Mouse (Mus musculus) layer of hippocampus, adult 18-20 months (tissue): Measurements from ENCODE around the gene Tpst1. TPM values are rescaled to one million over a fixed set of nuclear protein-coding genes. Genes with fewer than 3 reads are reported as not detected.
"Not testable (repeated sequence)": the region's sequence is repeated elsewhere in the genome, so short reads cannot be mapped to it uniquely, and the experiment has no call there.

Source experiments
- DNase-seq, 2 experiments: peaks; one replicate each; pipeline ENCODE4 v3.0.0; 2022; ENCODE audit warnings: low spot score in 2 of 2
- long read RNA-seq: library from polyadenylated mRNA; stranded (forward); transcript quantifications from one replicate; pipeline ENCODE4 v2.0.0, GENCODE M21; 2021
- total RNA-seq, 2 experiments: library from RNA; stranded (reverse); gene quantifications; 2 replicates each; pipeline ENCODE4 v1.2.3; 2021

Gene Tpst1
- total RNA-seq, result 10 to 100 TPM; 47.8 to 48.9 TPM
- long read RNA-seq, transcript Tpst1-201 (6 exons, 2,050 nt), result major isoform, 49 of 55 reads
- long read RNA-seq, partial matches to known transcripts, result 0 of 55 reads
- long read RNA-seq, other reads (novel, unspliced or antisense), result 5 of 55 reads

- DNase-seq, result no peak
Observed at GRCm38 (mm10) chr5:130073026-130073425, at the start of gene Tpst1. TSS of gene Tpst1 (plus strand) at chr5:130073326.

DNA sequence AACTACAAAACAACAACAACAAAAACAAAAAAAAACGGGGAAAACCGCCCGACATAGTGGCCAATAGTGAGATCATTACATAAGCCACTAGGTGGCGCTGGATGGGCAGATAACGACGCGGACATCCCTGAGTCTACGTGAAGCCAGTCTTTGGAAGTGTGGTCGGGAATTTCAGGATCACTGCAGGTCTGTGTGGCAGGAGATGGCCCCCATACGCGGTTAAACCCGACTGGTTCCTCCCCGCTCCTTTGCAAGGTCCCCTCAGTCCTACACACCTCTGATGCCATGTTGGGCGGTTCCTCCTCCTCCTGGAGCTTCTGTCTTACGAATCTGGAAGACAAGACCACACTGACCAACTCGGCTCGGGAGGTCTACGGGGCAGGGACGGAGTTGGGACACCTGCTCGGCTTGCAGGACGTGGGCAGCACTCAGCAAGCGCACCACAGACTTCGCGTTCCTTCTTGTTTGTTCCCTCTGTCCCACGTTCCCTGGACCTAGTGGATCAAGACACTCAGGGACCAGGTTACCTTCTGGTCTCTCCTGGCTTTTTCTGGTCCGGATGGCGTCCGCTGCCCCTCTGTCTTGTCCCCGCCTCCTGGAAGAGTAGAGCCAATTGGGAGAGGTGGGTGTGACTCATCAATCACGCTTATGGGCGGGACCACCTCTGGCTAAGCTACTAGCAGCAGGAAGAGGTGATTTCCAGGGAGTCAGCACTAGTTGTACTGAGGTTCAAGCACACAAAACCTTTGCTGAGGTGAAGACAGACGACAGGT lies 49.2 kb upstream of the Tpst1 start:
- peak; percentile 46 to 79 for DNase-seq

DNA sequence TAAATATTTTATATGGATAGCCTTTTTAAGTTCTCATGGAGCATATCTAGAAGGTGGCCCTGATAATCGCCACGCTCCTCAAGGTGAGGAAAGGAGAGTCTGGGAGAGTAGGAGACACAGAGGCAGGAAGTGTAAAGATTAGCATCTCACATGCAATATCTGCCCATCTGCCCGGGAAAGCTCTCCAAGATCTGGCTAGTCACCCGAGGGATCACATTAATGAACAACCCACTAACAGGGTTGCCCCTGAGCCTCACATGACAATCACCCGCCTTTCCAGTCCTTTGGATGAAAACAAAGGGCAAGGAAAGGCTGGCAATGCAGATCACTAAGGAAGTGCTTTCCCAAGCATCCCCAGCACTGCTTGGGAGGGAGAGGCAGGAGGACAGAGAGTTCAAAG lies 46.0 kb upstream of the Tpst1 start:
- DNase-seq, result no peak

GRCm38 (mm10) chr5:130027696-130028095 lies 45.4 kb upstream of the Tpst1 start:
- no peak for DNase-seq

- peak; percentile 86 to 93 for DNase-seq
Observed at GRCm38 (mm10) chr5:130029142-130029897, 43.8 kb upstream of the Tpst1 start, which contains the start of the genes Asl and Crcp. TSS of gene Asl (minus strand) at chr5:130029247. TSS of gene Crcp (plus strand) at chr5:130029290.

- no peak for DNase-seq
Observed at GRCm38 (mm10) chr5:130031410-130032390, 41.4 kb upstream of the Tpst1 start.

GRCm38 (mm10) chr5:130033869-130034268 lies 39.3 kb upstream of the Tpst1 start:
- no peak for DNase-seq

GRCm38 (mm10) chr5:130036300-130036699 lies 36.8 kb upstream of the Tpst1 start:
- not testable (repeated sequence) for DNase-seq

- peak in 1 of 2 experiments; percentile 76 for DNase-seq
Observed at GRCm38 (mm10) chr5:130037752-130038455, 35.2 kb upstream of the Tpst1 start.

- DNase-seq, result no peak
Observed at GRCm38 (mm10) chr5:130040797-130041196, 32.3 kb upstream of the Tpst1 start.

GRCm38 (mm10) chr5:130041262-130041661 lies 31.9 kb upstream of the Tpst1 start:
- no peak for DNase-seq

GRCm38 (mm10) chr5:130043741-130044140 lies 29.4 kb upstream of the Tpst1 start:
- DNase-seq, result no peak

DNA sequence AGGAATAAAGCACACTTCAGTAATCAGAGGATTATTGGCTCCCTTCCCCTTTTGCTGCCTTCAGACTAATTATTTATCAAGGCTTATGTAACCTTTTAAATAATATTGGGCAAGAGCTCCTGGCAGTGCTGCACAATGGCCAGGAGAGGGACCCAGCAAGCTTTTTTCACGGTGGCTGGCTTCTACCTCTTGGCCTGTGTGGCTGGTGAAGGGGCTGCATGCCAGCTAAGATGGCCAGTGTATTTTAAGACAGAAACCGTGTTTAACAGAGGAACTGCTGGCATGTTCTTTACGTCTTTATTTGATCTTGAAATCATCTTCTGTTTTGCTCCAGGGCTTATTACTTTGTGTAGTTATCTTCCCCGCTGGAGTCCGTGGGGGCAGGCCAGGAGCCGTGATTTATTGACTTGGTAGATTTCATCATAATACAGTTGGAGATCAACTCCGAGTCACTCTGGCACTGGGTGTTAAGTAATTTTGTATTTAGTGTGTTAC lies 28.9 kb upstream of the Tpst1 start:
- peak; percentile 56 to 84 for DNase-seq

DNA sequence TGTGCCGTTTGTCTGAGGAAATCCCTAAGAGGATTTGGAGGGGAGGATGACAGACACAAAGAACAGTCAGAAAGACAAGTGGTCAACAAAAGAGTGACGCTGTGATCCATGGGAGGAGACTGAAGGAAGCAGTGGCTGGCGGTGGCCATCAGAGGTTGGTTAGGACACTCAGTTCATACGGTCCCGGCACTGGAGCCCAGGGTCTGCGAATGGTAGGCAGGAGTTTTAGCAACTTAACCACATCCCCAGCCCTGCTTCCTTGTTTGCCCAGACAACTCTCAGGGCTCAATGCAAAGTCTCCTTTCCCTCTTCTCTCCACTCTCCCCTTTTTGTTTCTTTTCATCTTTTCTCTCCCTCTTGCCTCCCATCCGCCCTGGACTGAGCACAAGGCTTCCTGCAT lies 27.0 kb upstream of the Tpst1 start:
- no peak for DNase-seq

DNA sequence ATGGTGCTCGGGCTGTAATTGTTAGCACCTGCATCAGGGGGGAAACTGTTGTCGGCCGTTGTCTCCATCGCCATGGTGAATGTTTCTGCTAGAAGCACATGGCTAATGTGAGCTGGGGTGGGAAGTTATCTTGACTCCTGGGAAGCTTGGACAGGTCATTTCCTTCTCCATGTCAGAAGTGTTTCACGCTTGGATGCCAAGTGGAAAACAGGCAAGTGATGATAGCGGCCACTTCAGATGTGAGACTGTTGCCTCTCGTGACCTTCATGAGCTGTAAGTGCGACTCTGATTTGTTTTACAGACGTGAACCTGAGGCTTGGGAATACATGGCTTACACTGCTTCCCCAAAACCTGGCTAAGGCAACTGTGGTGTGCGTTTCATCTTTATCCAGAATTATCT lies 26.5 kb upstream of the Tpst1 start:
- DNase-seq, result no peak

DNA sequence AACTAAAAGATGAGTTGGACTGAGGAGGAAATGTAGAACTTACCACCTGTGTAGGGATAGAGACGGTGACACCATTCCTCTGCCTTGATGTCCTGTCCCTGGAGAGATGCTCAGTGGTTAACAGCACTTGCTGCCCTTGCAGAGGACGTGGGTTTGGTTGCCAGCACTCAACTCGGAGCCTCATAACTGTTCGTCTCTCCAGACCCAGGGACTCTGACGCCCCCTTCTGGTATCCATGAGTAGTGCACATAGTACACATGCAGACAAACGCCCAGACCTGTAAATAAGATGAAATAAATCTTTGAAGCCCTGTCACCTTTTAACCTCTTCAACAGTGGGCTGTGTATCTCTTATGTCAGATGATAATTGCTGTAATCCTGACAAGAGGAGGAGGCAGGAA lies 26.1 kb upstream of the Tpst1 start:
- no peak for DNase-seq

GRCm38 (mm10) chr5:130048786-130049520 lies 24.2 kb upstream of the Tpst1 start:
- no peak for DNase-seq

GRCm38 (mm10) chr5:130050416-130050815 lies 22.7 kb upstream of the Tpst1 start:
- no peak for DNase-seq
